Mouse (Mus musculus) heart, embryonic 13.5 days (tissue): ENCODE results near the gene Esf1. TPM values are rescaled to one million over a fixed set of nuclear protein-coding genes. Genes with fewer than 3 reads are reported as not detected.
"Not testable (repeated sequence)": the region's sequence is repeated elsewhere in the genome, so short reads cannot be mapped to it uniquely, and the experiment has no call there.

Experiments used
- ATAC-seq: fragments of 200-750 bp; cut with Nextera tagmentation; 2 replicates; pipeline ENCODE4 v1.8.0; 2017; ENCODE audit warnings: moderate TSS enrichment; ENCODE audit not compliant: insufficient number of reproducible peaks, low FRiP score, low TSS enrichment; ENCODE audit errors: extremely low read depth
- H3K27ac ChIP-seq: fragments of 300-500 bp; sonication (generic); replicated peaks from 2 replicates; pipeline ENCODE4 v1.5.1; 2015; ENCODE audit warnings: moderate library complexity, mild to moderate bottlenecking, inconsistent platforms
- H3K27me3 ChIP-seq: fragments of 300-500 bp; sonication (generic); replicated peaks from 2 replicates; pipeline ENCODE4 v1.6.1; 2015; ENCODE audit warnings: mild to moderate bottlenecking, inconsistent platforms
- H3K36me3 ChIP-seq: fragments of 300-500 bp; sonication (generic); 2 replicates; pipeline ENCODE4 v1.6.1; 2015; ENCODE audit warnings: mild to moderate bottlenecking, inconsistent platforms
- H3K4me1 ChIP-seq: fragments of 300-500 bp; sonication (generic); 2 replicates; pipeline ENCODE4 v1.6.1; 2015; ENCODE audit warnings: inconsistent platforms
- H3K4me2 ChIP-seq: fragments of 300-500 bp; sonication (generic); 2 replicates; pipeline ENCODE4 v1.6.1; 2015; ENCODE audit warnings: inconsistent platforms, mild to moderate bottlenecking, moderate library complexity
- H3K4me3 ChIP-seq: fragments of 300-500 bp; sonication (generic); 2 replicates; pipeline ENCODE4 v1.5.1; 2015; ENCODE audit warnings: moderate library complexity, mild to moderate bottlenecking, inconsistent platforms
- H3K9ac ChIP-seq: fragments of 300-500 bp; sonication (generic); 2 replicates; pipeline ENCODE4 v1.6.1; 2015; ENCODE audit warnings: inconsistent platforms, mild to moderate bottlenecking, moderate library complexity
- H3K9me3 ChIP-seq: fragments of 300-500 bp; sonication (generic); 2 replicates; pipeline ENCODE4 v1.6.1; 2016; ENCODE audit warnings: inconsistent platforms
- WGBS: fragments of 180-500 bp; shearing (Covaris S2); methylation state at CpG from one replicate; pipeline ENCODE4 v1.1.7; 2015; ENCODE audit warnings: mixed read lengths; 5-methylcytosine and 5-hydroxymethylcytosine counted together
- polyA plus RNA-seq: library from polyadenylated mRNA; unstranded; fragments of >200 nt; fragmentation: Nextera tagmentation; extraction: Ambion mirVana; gene quantifications from 2 replicates; pipeline ENCODE4 v1.2.1, GENCODE M21; 2015

Esf1 gene
- polyA plus RNA-seq, 1 experiment from 2014 or later: 15.3 TPM

DNA sequence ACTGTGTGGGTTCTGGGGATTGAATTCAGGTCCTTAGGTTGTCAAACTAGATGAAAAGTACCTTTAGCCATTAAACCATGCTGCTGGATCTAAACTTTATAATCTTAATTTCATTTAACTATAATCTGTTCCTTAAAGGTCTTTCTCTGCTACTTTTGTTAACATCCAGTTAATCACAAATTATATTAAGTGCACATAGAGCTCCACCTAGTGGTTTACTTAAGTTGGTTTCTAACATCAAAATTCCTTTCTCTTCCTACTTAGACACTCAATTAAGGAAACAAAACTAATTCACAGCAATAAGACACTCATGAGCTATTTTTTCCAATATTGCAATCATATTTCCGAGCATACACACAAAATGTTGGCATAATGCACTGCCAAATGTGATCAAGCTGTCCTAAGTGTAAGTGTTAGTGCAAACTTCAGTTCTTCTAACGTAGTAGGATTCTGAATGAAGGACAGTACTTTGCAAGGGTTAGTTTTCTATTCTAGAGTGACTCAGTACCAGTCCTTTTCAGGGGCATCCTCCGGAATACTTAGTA, 11.1 kb downstream of the Esf1 start:
- Histone ChIP-seq H3K9me3 (no peaks in the 10 kb centered on the region), H3K36me3 (peaks cover 67% of the 10 kb centered on the region), H3K4me3 (no peak overlapping the region), H3K9ac (no peak overlapping the region), H3K4me1 (no peaks in the 10 kb centered on the region), H3K4me2 (no peak overlapping the region), H3K27ac (no peak overlapping the region), H3K27me3 (no peaks in the 10 kb centered on the region)
- 74% methylated on average over 3 of the region's 3 CpGs for WGBS
- no peak for ATAC-seq

DNA sequence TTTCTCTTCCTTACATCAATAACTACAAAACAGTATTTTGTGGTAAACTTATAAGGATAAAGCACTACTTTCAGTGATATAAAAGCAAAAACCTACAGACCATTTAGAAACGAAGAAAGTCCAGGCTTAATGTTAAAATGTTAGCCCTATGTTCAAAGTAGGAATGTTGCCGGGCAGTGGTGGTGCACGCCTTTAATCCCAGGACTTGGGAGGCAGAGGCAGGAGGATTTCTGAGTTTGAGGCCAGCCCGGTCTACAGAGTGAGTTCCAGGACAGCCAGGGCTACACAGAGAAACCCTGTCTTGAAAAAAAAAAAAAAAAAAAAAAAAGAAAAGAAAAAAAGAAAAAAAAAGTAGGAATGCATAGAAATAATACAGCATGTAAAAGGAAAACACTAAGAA, 18.6 kb downstream of the Esf1 start, which contains the start of gene Gm17374:
Gm17374 (plus strand) TSS at position 301 of the 400 bp plus-strand sequence.
- peaks cover 54% of the 10 kb centered on the region for H3K36me3 ChIP-seq
- H3K9me3 ChIP-seq, ATAC-seq, H3K4me2 ChIP-seq, H3K4me1 ChIP-seq, H3K27me3 ChIP-seq, H3K4me3 ChIP-seq, H3K27ac ChIP-seq, H3K9ac ChIP-seq: not testable (repeated sequence)
- WGBS: 83% methylated on average over 4 of the region's 4 CpGs

DNA sequence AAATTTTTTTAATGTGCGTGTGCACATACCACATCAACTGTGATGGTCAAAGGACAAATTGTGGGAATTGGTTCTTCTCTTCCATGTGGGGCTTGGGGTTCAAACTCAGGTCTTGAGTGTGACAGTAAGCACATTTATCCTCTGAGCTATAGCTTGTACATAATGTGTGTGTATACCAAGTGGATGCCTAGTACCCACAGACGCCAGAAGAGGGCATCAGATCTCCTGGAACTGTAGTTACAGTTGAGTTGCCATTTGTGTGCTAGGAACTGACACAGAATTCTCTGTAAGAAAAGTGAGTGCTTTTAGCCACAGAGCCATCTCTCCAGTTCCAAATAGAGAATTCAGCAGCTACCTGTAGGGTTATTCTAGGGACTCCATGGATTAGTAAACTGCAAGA, 44.8 kb downstream of the Esf1 start:
- no peak overlapping the region for H3K4me2 ChIP-seq
- peaks cover 86% of the 10 kb centered on the region for H3K36me3 ChIP-seq
- H3K4me3 ChIP-seq: no peak overlapping the region
- H3K27ac ChIP-seq: no peak overlapping the region
- no peak for ATAC-seq
- no peaks in the 10 kb centered on the region for H3K9me3 ChIP-seq
- H3K27me3 ChIP-seq: no peaks in the 10 kb centered on the region
- no peak overlapping the region for H3K9ac ChIP-seq
- WGBS: 79% methylated on average over 2 of the region's 2 CpGs
- no peaks in the 10 kb centered on the region for H3K4me1 ChIP-seq

DNA sequence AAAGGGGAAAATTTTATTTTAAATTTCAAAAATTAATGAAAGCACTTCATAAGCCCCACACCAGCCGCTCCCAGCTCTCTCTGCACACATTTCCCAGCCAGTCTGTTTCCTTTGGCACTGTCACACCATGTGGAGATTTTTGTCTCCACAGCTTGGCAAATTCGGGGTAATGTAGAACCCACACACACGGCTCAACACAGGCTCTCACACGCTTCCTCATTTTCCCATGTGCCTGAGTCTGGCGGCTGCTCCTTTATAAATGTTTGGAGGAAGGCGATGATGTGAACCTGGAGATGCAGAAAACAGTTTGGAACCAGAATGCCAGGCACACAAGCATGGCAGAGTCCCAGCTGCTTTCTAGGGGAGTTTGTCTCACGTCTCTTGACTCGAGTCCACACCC, 56.5 kb downstream of the Esf1 start:
- H3K9me3 ChIP-seq: no peaks in the 10 kb centered on the region
- no peak overlapping the region for H3K4me2 ChIP-seq
- H3K4me3 ChIP-seq: no peak overlapping the region
- 78% methylated on average over 8 of the region's 8 CpGs for WGBS
- H3K9ac ChIP-seq: no peak overlapping the region
- peaks cover 6% of the 10 kb centered on the region for H3K36me3 ChIP-seq
- no peaks in the 10 kb centered on the region for H3K4me1 ChIP-seq
- no peaks in the 10 kb centered on the region for H3K27me3 ChIP-seq
- no peak overlapping the region for H3K27ac ChIP-seq
- ATAC-seq: no peak

DNA sequence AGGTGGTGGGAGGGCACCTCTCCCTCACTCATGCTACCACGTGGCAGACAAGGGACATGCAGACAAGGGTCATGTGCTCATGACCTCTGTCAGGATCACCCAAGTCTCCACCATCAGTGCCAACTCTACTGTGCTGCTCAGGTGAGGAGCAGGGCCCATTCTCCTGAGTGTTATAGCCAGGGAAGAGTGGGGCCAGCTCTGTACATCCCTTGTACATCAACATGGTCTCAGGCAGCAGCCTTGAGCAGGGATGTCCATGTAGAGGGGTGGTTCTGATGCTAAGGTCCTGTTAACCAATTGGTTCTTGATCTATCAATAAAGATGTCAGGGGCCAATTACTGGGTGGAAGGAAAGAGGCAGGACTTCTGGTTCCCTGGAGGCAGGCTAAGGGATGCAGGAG, 61.4 kb downstream of the Esf1 start:
- Histone ChIP-seq H3K9me3 (no peaks in the 10 kb centered on the region), H3K36me3 (no peaks in the 10 kb centered on the region)
- 25% methylated on average over 1 of the region's 1 CpGs for WGBS

DNA sequence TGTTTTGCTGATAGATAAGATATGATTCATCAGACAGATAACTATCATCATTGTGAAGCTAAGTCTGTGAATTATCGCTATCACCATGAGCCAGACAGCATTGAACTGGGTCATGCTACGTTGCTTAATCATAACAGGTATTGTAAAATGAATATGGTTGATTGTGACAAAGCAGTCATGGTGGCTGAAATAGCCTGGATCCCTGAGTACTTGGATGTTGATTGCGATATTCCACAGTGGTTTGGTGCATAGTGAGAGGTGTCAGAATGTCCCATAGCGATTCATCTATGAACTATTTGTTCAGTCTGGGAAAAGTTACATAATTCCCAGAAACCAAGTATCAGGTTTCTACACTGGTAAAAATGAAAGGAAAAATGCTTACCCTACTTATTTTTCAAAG, 62.7 kb downstream of the Esf1 start:
- no peaks in the 10 kb centered on the region for H3K4me1 ChIP-seq
- no peak overlapping the region for H3K4me2 ChIP-seq
- no peaks in the 10 kb centered on the region for H3K36me3 ChIP-seq
- H3K9me3 ChIP-seq: no peaks in the 10 kb centered on the region
- no peak overlapping the region for H3K4me3 ChIP-seq
- ATAC-seq: no peak
- H3K27ac ChIP-seq: no peak overlapping the region
- H3K9ac ChIP-seq: no peak overlapping the region
- no peaks in the 10 kb centered on the region for H3K27me3 ChIP-seq
- 84% methylated on average over 4 of the region's 4 CpGs for whole genome bisulfite sequencing

More for the DNA sequence above, 61.4 kb downstream of the Esf1 start:
- Histone ChIP-seq H3K9ac (no peak overlapping the region), H3K4me2 (no peak overlapping the region), H3K4me3 (no peak overlapping the region), H3K27ac (no peak overlapping the region), H3K4me1 (no peaks in the 10 kb centered on the region), H3K27me3 (no peaks in the 10 kb centered on the region)
- ATAC-seq: no peak

DNA sequence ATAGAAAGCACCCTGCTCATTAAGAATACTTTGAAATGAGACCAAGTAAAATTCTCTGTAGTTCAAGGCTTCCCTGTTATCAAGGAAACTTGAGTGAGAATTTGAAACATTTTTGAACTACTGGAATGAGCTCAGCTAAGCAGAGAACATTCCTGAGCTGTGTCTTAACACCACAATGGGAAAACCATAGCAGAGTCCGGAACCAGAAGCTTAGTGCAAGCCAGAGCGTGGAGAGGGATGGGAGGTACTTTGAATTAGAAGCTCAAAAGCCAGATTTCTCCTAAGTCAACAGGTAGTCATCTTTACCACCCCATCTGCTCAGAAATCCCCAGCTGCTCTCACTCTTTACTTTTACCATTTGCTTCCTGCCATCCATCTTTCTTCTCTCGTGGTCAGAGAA, 65.4 kb downstream of the Esf1 start:
- no peaks in the 10 kb centered on the region for H3K27me3 ChIP-seq

DNA sequence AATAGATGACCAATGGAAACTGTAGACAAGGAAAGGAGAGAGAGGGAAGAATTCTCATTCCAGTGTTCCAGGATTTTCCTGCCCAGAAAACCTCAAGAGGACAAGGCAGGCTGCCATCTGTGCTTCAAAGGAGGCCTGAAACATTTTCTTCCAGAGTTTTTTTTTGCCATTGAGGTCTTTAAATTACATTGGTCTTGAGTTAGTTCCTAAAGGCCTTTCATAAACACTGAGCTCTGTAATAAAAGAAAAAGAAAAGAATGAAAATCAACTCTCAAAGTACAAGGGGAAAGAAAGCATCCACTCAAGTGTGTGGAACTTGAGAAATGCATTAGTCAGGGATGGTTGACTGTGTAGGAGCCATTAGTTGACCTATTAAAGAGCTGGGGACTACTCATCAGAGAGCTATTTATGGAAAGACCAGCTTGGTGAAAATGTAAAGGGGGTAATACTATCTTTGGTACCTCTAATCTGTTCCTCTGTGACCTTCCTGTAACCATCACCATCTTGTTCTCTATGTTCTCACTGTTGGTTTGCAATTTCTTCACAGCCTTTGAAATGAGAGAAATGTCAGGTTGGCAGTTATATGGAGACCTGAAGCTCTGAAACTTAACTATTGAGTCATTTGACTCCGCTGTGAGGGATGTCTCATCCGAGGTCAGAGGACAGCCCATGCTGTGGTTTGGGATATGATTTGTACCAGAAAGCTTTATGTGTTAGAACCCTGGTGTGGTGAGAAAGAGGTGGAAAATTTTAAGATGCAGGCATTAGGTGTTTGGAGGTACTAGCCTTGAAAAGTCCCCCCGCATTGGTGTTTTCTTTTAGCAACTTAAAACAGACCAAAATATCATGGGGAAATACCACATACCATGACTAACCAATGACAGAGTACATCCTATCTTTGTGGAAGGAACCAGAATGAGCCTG, 69.6 kb downstream of the Esf1 start:
- WGBS: 73% methylated on average over 3 of the region's 3 CpGs
- Histone ChIP-seq H3K27me3 (no peaks in the 10 kb centered on the region), H3K9me3 (no peaks in the 10 kb centered on the region), H3K4me3 (no peak overlapping the region), H3K36me3 (no peaks in the 10 kb centered on the region), H3K9ac (no peak overlapping the region), H3K4me1 (no peaks in the 10 kb centered on the region), H3K27ac (no peak overlapping the region), H3K4me2 (no peak overlapping the region)
- ATAC-seq: no peak

More for the DNA sequence above, 65.4 kb downstream of the Esf1 start:
- H3K9me3 ChIP-seq: no peaks in the 10 kb centered on the region
- 47% methylated on average over 3 of the region's 3 CpGs for WGBS
- no peak overlapping the region for H3K4me3 ChIP-seq
- no peak overlapping the region for H3K27ac ChIP-seq
- no peaks in the 10 kb centered on the region for H3K36me3 ChIP-seq
- H3K4me1 ChIP-seq: no peaks in the 10 kb centered on the region
- no peak overlapping the region for H3K9ac ChIP-seq
- no peak overlapping the region for H3K4me2 ChIP-seq
- no peak for ATAC-seq

DNA sequence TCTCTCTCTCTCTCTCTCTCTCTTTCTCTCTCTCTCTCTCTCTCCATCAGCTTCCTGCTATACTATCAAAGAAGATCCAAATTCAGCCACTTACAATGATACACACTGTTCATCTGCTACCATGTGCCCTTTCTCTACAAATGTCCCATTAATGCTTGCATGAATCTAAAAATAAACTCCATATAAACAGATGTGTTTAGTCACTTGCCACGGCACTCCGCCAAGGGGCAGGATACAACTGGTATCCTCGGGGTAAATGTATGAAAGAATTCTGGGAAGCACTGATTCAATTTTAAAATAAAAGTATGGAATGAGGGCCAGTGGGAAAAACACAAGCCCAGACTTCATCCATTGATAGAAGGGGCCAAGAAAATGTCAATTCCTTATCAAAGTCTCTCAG, 70.4 kb downstream of the Esf1 start:
- no peak overlapping the region for H3K4me2 ChIP-seq
- no peak overlapping the region for H3K4me3 ChIP-seq
- no peak overlapping the region for H3K27ac ChIP-seq
- H3K9ac ChIP-seq: no peak overlapping the region
- ATAC-seq: no peak
- 81% methylated on average over 3 of the region's 3 CpGs for WGBS
- H3K4me1 ChIP-seq: no peaks in the 10 kb centered on the region
- H3K27me3 ChIP-seq: no peaks in the 10 kb centered on the region
- H3K36me3 ChIP-seq: no peaks in the 10 kb centered on the region
- H3K9me3 ChIP-seq: no peaks in the 10 kb centered on the region

DNA sequence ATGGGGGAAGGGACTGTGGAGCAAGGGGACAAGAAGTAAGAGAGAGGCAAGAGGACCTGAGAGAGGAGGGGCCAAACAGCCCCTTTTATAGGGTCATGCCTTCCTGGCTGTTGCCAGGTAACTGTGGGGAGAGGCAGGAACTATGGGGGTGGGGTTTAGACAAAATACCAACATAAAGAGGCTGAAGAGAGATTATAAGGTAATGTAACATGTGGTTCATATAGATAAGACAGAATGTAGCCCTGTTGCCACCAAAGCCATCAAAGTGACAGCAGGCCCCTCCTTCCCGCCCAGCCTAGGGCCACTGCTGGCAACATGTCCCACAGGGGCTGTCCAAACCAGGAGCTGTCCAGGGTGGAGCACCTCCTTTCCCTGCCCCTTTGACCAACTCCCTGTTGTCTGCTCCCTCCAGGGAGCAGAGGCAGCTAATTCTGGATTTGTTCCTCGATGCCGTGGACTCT, 73.2 kb downstream of the Esf1 start:
- Histone ChIP-seq H3K9ac (no peak overlapping the region), H3K4me2 (no peak overlapping the region), H3K4me1 (no peaks in the 10 kb centered on the region), H3K9me3 (no peaks in the 10 kb centered on the region), H3K27ac (no peak overlapping the region), H3K36me3 (no peaks in the 10 kb centered on the region), H3K27me3 (no peaks in the 10 kb centered on the region), H3K4me3 (no peak overlapping the region)
- ATAC-seq: no peak
- WGBS: 63% methylated on average over 3 of the region's 3 CpGs

DNA sequence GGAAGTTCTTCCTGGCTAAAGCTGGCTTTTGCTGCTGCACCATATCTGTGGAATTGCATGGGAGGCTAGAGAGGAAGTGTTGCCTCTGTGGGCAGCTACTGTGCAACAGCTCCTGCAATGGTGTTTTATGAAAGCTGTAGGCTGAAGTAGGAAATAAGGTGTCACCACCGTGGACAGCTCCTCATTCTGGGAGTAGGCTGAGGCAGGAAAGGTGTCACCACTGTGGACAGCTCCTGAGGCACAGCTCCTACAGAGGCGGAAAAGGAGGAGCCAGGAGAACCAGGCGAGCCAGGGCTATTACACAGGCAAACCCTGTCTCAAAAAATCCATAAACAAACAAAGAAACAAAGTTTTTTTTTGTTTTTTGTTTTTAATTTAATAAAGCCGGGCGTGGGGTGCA, 74.3 kb downstream of the Esf1 start:
- Histone ChIP-seq H3K36me3 (no peaks in the 10 kb centered on the region), H3K9me3 (no peaks in the 10 kb centered on the region), H3K27me3 (no peaks in the 10 kb centered on the region), H3K4me1 (no peaks in the 10 kb centered on the region), H3K9ac (no peak overlapping the region), H3K27ac (no peak overlapping the region), H3K4me2 (no peak overlapping the region), H3K4me3 (no peak overlapping the region)
- no peak for ATAC-seq
- WGBS: 85% methylated on average over 5 of the region's 5 CpGs

DNA sequence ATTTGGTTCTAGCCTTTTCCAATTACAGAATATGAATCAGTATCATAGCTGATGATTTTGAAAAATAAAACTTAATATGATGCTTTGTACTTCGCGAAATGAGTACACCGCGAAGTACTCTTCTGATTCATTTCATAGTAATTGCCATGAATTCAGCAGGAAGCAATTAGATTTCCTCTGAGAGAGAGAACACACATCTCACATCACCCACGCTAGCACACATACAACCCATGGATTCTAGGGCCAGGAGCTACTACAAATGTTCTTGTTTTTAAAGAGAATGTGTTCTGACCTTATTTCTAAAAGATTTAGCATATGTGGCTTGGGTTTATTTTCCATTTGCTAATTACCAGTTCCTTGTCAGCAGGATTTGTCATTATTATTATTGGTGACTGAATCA, 76.9 kb downstream of the Esf1 start:
- 84% methylated on average over 5 of the region's 5 CpGs for WGBS
- no peak overlapping the region for H3K4me3 ChIP-seq

More for the DNA sequence above, 76.9 kb downstream of the Esf1 start:
- Histone ChIP-seq H3K36me3 (no peaks in the 10 kb centered on the region), H3K4me2 (no peak overlapping the region), H3K9me3 (no peaks in the 10 kb centered on the region), H3K4me1 (no peaks in the 10 kb centered on the region), H3K27me3 (no peaks in the 10 kb centered on the region), H3K9ac (no peak overlapping the region), H3K27ac (no peak overlapping the region)
- ATAC-seq: no peak
